Mouse (Mus musculus): ENCODE results near the gene Akap7. TPM values are rescaled to one million over a fixed set of nuclear protein-coding genes. Genes with fewer than 3 reads are reported as not detected.

Akap7 gene
- total RNA-seq, 2 experiments from 2014 or later = 128 to 158 TPM

DNA sequence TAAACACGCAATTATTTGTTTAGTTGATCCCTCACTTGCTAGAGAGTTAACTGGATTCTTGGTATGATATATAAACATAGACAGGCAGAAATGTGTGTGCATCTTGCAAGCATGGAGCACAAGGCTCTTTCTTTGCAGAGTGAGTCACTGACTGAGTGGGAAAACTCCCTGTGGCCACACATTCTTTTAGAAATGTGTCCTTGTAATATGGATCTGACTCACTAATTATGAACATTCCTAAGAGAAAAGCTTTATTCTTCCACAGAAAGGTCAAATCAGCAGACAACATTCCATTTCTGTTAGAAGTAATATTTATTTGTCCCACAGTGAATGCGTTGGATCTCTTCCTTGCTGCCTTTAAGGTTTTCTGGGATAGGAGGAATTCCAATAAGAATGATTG is 35.9 kb downstream of the Akap7 start:
- DNase-seq (ENCODE audit: extremely low spot score in 1 of 2, low spot score in 2 of 2) = no peak
- intact Hi-C loops (cut with DNase I) = loop anchor here (10.0 kb wide), 1 partner anchor 1073 kb away; no protein-coding TSS in a partner anchor

DNA sequence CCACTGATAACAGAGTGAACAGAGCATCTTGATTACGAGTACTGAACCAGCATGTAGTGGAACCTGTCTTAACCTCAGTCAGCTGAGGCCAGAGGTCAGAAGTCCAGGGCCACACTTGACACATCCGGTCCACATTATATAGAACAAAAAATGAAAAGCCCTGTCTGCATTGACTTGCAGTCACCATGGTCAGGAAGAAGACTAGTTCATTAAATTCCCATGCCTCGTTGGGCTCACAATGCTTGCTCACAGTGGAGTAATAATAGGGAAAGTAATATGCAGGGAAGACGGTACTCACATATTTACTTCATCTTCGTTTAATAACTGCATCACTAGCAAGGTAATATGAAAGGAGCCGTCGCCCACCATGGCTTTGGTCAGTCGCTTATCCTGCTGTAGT is 36.5 kb downstream of the Akap7 start:
- intact Hi-C loops (cut with DNase I) = loop anchor here (10.0 kb wide), 1 partner anchor 1074 kb away; no protein-coding TSS in a partner anchor
- DNase-seq (ENCODE audit: extremely low spot score in 1 of 2, low spot score in 2 of 2) = no peak

DNA sequence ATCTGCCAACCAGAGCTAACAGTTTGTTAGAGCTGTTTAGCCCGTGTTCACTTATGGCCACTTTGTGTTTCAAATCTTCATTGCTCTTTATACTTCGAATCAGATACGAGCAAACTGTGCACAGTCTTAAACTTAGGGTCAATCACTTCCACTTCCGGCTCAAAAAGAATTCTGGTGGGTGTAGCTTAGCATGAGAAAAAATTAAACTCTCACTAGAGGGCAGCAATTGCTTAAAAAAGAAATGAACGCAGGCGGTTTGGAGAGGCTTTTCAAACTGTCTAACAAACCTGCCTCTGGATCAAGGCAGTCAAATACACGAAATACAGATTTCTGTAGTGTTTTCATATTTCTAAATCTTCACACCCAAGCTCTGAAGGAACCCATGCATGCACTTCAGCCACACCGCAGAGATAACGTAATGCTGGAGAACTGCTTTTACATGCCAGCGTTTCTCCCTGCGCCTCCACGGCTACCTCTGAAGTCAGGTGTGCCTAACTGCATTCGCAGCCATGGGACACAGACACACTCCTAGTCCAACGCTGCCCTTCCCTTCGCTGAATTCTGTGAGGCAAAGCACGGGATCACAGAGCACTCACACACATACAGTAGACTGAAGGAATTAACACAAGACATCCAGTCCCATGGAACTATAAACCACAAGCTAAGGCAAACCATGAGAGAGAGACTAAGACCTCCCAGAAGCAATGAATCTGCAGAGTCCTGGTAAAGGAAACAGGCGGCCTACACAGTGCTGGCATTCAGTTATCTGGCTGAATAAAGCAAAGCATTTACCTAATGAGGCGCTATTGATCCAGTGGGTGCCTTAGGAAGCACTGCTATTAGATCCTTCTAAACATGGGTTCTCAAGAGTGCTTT is 39.0 kb downstream of the Akap7 start:
- intact Hi-C loops (cut with DNase I) = loop anchor here (2.0 kb wide), 1 partner anchor 220 kb away; no protein-coding TSS in a partner anchor
- DNase-seq (ENCODE audit: extremely low spot score in 1 of 2, low spot score in 2 of 2) = peak in 1 of 2 experiments; percentile 48

DNA sequence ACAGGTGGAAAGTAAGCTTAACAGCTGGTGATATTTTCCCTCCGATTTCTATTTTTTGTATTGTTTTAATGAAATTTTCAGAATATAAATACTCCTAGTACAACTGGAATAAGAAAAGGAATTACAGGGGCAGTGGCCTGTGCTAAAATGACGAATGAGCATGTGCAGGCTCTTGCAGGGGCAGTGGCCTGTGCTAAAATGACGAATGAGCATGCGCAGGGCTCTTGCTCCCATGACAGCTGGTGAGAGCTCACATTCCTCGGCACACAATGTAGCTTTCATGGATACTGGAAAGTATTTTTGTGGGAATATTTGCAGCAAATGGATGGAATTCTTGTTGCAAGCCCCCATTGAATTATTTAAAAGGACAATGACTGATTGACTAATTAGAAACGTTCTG is 46.5 kb downstream of the Akap7 start:
- no peak for DNase-seq (ENCODE audit: extremely low spot score in 1 of 2, low spot score in 2 of 2)
- intact Hi-C loops (cut with DNase I) = no loop called here

DNA sequence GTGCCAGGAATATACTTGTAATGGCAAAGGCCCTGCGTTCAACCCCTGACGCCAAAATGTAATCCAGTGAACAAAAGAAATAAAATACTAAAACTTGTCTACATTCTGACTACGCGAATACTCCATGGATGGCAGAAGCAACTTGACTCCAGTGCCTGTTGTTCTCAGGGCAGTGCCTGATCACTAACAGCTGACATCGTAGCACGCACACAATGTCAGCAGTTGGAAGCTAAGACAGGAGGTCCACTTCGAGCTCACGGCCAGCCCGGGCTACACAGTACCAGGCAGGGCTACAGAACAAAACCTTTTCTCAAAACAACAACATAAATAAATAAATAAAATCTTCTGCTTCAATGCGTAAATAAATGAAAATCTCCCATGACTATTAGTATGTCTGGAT is 46.9 kb downstream of the Akap7 start:
- no peak for DNase-seq (ENCODE audit: extremely low spot score in 1 of 2, low spot score in 2 of 2)
- intact Hi-C loops (cut with DNase I) = no loop called here

DNA sequence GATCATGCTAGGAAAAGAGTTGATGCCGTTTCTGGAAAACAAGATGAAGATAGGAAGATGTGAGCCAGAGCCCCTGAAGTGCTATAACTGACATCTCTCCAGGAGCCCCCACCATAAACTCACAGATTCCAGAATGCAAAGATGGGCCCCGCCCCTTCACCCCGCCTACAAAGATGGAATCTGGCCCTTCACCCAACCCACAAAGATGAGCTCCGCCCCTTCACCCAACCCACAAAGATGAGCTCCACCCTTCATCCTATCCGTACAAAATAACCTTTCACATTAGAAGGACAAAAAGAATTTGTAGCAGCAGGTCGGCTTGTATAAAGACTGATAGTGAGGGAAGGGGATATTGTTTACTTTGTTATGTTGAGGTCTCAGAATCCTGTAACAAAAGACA is 49.5 kb downstream of the Akap7 start:
- intact Hi-C loops (cut with DNase I) = no loop called here
- DNase-seq (ENCODE audit: extremely low spot score in 1 of 2, low spot score in 2 of 2) = no peak

DNA sequence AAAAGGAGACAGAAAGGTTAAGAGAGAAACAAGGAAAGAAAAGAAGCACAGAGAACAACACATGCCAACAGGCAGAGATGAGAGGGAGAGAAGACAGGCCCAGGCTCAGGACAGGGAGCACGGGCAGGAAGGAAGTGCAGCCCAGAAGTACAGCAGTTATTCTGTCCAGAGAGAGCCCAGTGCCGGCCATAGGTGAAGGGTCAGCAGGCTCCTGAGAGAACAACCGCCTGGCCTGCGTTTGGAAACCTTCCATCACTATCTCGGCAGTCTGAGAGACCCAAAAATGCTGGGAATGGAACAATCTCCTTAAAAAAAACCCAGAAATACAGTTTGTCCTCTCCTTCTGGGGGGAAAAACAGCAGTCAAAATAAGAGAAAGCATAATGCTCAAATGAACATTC is 50.2 kb downstream of the Akap7 start:
- intact Hi-C loops (cut with DNase I) = no loop called here
- DNase-seq (ENCODE audit: extremely low spot score in 1 of 2, low spot score in 2 of 2) = no peak

DNA sequence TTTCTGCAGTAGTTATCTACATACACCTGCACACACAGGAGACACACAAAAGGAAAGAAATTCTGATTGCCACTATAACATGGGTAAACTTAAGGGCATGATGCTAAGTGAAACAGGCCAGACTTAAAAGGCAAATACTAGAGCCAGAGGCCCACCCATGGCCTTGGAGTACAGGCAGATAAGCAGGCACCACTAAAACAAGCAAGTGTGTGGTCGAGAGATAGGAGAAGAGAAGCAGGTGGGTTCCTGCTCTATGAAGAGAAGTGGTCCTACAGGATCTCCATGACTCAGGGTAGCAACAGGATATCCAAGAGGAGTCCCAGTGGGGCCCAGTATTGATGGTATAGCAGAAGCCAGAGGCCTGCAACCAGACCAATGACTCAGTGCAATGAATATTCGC is 54.2 kb downstream of the Akap7 start:
- DNase-seq (ENCODE audit: extremely low spot score in 1 of 2, low spot score in 2 of 2) = no peak
- intact Hi-C loops (cut with DNase I) = no loop called here

DNA sequence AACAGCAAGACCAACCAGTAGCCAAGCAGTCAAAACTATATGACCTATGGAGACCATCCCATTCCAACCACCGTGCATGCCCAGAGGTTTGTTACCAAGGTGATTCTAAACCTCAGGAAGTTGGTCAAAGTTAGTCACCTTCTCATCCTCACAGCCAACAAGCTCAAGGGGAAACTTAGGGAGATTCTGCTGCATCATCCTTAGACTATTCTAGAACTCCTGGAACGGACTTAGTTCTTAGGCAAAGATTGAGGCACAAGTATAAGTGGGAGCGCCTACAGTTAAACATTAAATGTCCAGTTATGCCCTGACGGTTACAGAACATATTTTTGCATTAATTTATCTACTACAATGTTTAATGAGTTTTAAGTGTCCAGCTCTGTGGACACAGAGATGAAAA is 54.7 kb downstream of the Akap7 start:
- intact Hi-C loops (cut with DNase I) = no loop called here
- no peak for DNase-seq (ENCODE audit: extremely low spot score in 1 of 2, low spot score in 2 of 2)

DNA sequence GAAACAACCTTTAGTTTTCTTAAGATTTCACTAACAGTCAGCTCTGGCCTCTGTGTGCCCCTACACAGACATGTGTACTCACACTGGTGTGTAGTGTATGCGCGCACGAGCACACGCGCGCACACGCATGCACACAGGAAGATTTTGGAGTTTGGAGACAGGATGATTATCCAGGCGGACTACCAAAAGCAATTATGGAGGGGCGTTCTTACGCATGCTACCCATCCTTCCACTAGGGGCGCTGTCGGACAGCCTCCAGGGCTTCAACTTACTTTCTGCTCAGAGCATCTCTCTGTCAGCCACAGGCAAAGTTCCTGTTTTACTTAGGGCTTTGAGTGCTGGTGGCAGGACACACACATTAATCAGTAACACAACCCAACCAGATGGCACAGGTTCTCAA is 57.6 kb downstream of the Akap7 start:
- intact Hi-C loops (cut with DNase I) = no loop called here
- DNase-seq (ENCODE audit: extremely low spot score in 1 of 2, low spot score in 2 of 2) = peak; percentile 18 to 76

DNA sequence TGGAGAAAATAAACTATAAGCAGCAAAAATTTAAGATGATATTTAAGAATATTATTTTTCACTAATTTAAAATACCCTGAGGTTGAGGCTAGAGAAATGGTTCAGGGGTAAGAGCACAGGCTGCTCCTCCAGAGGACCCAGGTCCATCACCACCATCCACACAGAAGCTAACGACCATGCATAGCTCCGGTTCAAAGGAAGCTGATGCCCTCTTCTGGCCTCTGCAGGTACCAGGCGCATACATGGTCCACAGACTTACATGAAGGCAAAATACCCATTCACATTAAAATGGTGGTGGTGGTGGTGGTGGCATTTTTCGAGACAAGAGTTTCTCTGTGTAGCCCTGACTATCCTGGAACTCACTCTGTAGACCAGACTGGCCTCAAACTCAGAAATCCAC is 61.5 kb downstream of the Akap7 start:
- intact Hi-C loops (cut with DNase I) = no loop called here
- no peak for DNase-seq (ENCODE audit: extremely low spot score in 1 of 2, low spot score in 2 of 2)

DNA sequence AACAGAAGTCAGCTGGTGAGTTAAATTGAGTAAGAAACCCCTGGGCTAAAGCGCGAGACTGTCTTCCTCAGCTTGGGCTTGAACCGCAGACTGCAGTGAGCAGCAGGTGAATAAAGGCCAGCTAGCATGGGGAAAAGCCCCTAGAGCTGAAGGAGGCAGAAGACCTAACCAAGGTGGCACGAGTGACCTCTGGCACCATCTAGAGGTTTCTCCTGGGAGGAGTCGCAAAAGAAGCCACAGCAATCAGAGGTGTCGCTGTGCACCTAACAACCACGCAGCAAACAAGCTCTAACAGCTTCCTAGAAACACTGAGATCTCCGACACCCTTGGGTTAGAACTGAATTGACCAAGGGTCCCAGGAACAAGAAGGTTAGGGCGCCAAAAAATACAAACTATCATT is 68.5 kb downstream of the Akap7 start:
- intact Hi-C loops (cut with DNase I) = no loop called here
- no peak for DNase-seq (ENCODE audit: extremely low spot score in 1 of 2, low spot score in 2 of 2)

DNA sequence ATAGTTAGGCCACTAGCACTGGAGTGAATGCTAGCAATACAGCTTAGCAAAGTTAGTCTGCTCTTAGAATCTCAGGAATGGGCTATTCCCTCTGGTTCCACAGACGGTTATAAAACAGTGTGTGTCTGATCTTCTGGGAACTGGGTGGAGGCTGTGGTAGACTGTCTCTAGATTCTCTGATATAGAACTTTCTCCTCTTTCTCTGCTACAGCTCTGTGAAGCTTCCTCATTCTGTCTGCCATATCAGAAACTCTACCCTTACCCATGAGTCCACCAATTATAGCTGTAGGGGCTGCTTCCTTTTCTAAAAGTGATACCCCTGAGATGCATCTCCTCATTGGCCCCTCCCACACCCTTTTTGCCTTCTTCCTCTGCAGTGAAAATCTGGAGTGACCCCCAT is 73.6 kb downstream of the Akap7 start:
- DNase-seq (ENCODE audit: extremely low spot score in 1 of 2, low spot score in 2 of 2) = no peak
- intact Hi-C loops (cut with DNase I) = no loop called here

DNA sequence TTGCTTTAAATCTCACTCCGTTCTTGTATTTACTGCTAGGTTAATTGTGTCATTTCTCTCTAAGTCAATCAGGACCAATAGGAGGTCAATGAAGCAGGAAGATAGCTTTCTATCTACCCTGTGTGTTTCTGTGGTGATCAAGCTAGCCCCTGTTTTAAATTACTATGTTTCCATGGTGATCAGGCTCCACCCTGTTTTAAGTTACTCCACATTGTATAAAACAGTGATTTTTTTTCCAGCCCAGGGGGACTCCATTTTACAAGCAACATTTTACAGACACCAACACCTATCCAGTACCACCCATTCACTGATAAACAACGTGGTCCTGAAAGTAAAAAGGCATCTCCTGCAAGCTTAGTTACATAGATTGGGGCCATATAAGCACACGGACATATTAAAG is 75.0 kb downstream of the Akap7 start:
- intact Hi-C loops (cut with DNase I) = no loop called here

DNA sequence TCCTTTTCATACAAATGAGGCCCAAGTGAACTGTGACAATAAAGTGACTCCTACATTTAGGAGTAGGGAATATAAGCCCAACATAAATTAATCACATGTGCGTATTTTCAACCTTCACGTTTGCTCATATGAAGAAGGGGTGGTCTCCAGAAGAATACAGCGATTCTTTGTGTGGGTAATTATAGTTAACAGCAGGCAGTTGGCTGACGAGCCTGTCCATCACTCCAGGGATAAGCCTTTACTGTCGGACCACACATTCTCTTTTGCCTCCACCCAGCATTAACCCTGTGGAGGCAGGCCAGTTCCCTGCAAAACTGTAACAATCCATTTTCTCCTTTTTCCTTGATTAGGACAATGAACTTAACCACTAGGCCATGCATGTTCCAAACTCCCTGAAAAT is 76.3 kb downstream of the Akap7 start:
- intact Hi-C loops (cut with DNase I) = no loop called here
- no peak for DNase-seq (ENCODE audit: extremely low spot score in 1 of 2, low spot score in 2 of 2)

More for the DNA sequence above, 75.0 kb downstream of the Akap7 start:
- DNase-seq (ENCODE audit: extremely low spot score in 1 of 2, low spot score in 2 of 2) = no peak

DNA sequence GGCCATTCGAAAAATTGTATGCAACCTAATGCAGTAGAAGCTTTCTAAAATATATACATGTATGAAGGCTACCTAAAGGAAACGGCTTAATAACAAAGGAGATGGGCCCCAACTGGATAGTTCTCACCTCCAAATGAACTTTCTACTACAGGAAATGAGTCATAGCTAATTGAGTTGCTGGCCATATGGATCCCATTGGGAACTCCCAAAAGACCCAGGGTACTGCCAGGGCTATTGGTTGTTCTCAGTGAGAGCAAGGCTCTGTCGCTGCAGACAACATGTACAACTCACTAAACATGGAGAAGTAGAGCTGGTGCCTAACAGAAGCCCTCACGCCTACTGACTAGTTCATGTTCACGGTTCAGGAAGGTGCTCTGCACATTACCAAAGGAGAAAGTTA is 83.3 kb downstream of the Akap7 start:
- intact Hi-C loops (cut with DNase I) = no loop called here
- no peak for DNase-seq (ENCODE audit: extremely low spot score in 1 of 2, low spot score in 2 of 2)

DNA sequence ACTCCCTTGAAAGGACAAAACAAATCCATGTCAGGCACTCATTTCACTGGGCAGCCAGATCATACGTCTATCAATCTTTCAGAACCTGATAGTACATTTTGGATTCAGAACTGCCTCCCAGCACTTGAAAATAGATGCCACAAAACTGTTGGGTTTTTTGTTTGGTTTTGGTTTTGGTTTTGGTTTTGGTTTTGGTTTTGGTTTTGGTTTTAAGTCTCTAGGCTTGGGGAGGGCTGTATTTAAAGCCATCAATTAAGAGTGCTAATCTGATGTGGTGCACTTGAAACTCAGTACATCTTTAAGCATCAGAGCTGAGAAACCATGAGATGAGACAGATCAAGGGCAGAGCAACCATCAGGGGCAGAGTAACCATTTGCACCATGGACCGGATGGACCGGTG is 86.9 kb downstream of the Akap7 start:
- DNase-seq (ENCODE audit: extremely low spot score in 1 of 2, low spot score in 2 of 2) = no peak
- intact Hi-C loops (cut with DNase I) = no loop called here

DNA sequence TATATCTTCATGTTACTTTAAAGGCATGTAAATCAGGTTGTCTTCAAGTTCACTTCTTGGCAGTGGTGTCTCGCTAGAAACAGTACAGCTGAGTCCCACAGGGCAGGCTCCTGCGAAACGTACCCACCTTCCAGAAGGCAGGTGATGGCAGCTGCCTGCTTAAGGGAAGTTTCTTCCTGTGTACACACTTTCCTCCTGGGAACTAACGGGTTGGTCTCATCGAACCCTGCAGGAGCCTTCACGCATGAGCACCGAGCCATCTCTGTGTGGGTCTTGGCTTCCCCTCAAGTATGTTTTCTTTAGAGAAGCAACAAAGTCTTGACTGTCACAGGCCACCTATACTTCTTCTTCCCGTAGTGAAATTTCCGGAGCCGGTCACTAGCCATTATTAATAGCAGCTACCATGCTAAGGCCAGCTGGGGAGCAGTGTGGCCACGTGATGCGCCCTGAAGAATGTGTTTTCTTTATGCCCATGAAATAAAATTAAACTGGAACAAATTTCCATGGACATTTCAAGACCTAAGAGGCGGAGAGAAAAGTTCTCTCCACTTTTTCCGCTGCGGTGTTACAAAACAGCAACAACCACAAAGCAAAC is 87.7 kb downstream of the Akap7 start:
- intact Hi-C loops (cut with DNase I) = loop anchor here (2.0 kb wide), 1 partner anchor 257 kb away; no protein-coding TSS in a partner anchor
- no peak for DNase-seq (ENCODE audit: extremely low spot score in 1 of 2, low spot score in 2 of 2)

DNA sequence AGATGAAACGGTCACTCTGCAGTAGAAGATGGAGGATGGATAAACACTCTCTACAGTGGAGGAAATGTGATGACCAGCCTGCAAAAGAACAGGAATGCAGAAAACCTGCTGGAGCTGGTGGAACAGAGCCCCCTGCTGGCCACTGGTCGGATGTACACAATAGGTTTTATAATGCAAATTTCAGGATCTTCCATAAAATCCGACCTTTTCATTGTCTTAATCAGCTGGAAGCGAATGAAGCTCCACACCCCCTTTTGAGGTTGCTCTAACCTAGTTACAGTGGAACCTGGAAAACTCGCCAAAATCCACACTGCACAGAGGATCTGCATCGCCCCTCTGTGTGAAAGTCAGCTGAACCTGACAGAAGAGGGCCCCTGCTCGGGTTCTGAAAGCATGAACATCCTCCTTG is 88.4 kb downstream of the Akap7 start:
- intact Hi-C loops (cut with DNase I) = loop anchor here (2.0 kb wide), 1 partner anchor 256 kb away; no protein-coding TSS in a partner anchor
- DNase-seq (ENCODE audit: extremely low spot score in 1 of 2, low spot score in 2 of 2) = peak; percentile 63 to 78

DNA sequence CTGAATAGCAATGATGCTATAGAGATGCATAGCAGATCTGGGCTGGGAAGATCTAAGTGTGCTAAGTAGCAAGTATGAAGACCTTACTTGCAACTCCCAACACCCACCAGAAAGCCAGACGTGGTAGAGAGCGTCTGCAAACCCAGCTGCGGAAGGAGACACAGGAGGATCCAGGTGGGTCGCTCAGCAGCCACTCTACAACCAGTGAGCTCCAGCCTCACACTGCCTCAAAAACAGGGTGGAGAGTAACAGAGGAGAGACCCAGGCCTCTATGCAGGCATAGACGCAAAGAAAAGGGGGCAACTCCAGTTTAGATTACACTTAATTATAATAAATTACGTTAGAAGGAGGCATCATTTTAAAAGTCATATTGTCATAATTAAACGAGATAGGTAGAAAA is 88.9 kb downstream of the Akap7 start:
- no peak for DNase-seq (ENCODE audit: extremely low spot score in 1 of 2, low spot score in 2 of 2)
- intact Hi-C loops (cut with DNase I) = loop anchor here (2.0 kb wide), 1 partner anchor 256 kb away; no protein-coding TSS in a partner anchor
